In the genomic region with DNA sequence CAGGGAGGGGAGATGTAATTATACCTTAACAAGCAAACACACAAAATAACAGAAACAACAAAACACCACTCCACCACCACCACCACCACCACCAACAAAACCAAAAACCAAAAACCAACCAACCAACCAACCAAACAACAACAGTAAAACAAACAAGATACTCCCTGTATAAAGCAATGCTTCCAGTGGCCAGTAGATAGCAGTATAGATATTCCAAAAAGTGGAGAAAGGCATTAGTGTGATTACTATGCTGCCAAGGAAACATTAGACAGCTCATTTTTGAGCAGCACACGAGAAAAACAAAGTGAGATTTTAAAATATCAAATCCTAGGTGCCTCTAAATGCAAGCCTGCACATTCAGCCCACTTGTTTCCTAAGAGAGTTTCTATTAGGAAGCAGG, we compare ENCODE assay signal across 16 mouse cellular contexts. TPM values are rescaled to one million over a fixed set of nuclear protein-coding genes. Genes with fewer than 3 reads are reported as not detected.
DNase-seq lines count a peak whose midpoint lies in the region; ATAC-seq and TF ChIP-seq lines count a peak whose summit lies in the region.
"Had no signal": no experiment of that assay in that cellular context is flagged by ENCODE, and none has a peak within 500 bp of the region (broad histone marks: within the 10 kb centered on the region; RNA-seq: fewer than 3 reads in every experiment).

No protein-coding gene starts in this region.

- no peak overlapping the region for H3K4me2 ChIP-seq in forebrain, embryonic 14.5 days (ENCODE audit: low read length)
- H3K4me2 ChIP-seq in kidney, postnatal 0 days (ENCODE audit: low read length), result no peak overlapping the region
- H3K4me2 ChIP-seq: embryonic facial prominence, embryonic 15.5 days; heart, embryonic 15.5 days had no signal

- no peaks in the 10 kb centered on the region for H3K4me1 ChIP-seq in forebrain, embryonic 14.5 days (ENCODE audit: control insufficient read depth, insufficient read depth, low read length)
- H3K4me1 ChIP-seq in forebrain, embryonic 10.5 days, result no peaks in the 10 kb centered on the region
- H3K4me1 ChIP-seq in kidney, postnatal 0 days (replicated peaks; ENCODE audit: insufficient read depth, low read length), result no peaks in the 10 kb centered on the region
- H3K4me1 ChIP-seq: embryonic facial prominence, embryonic 15.5 days; heart, embryonic 15.5 days had no signal

- POLR2A ChIA-PET in Patski (lab: Charles Lee), result no interaction called here

- no peaks in the 10 kb centered on the region for H3K27me3 ChIP-seq in forebrain, embryonic 14.5 days (replicated peaks; ENCODE audit: control insufficient read depth, insufficient read depth, low read length)
- H3K27me3 ChIP-seq in forebrain, embryonic 10.5 days (ENCODE audit: poor library complexity, severe bottlenecking), result no peaks in the 10 kb centered on the region
- H3K27me3 ChIP-seq in kidney, postnatal 0 days (ENCODE audit: insufficient read depth, low read length), result no peaks in the 10 kb centered on the region
- peaks cover 6% of the 10 kb centered on the region for H3K27me3 ChIP-seq in Patski
- H3K27me3 ChIP-seq: embryonic facial prominence, embryonic 15.5 days; heart, embryonic 15.5 days had no signal

- no peak overlapping the region for H3K9ac ChIP-seq in forebrain, embryonic 14.5 days (ENCODE audit: low read length)
- H3K9ac ChIP-seq in kidney, postnatal 0 days (ENCODE audit: low read depth, low read length), result no peak overlapping the region
- H3K9ac ChIP-seq: embryonic facial prominence, embryonic 15.5 days; heart, embryonic 15.5 days had no signal

- no peak overlapping the region for H3K27ac ChIP-seq in forebrain, embryonic 14.5 days (ENCODE audit: low read depth, low read length)
- no peak overlapping the region for H3K27ac ChIP-seq in forebrain, embryonic 10.5 days
- H3K27ac ChIP-seq in kidney, postnatal 0 days, result no peak overlapping the region
- H3K27ac ChIP-seq: embryonic facial prominence, embryonic 15.5 days; heart, embryonic 15.5 days had no signal

- CTCF ChIA-PET in Patski (lab: Charles Lee), result no interaction called here

- no peaks in the 10 kb centered on the region for H3K36me3 ChIP-seq in forebrain, embryonic 14.5 days (ENCODE audit: control insufficient read depth, insufficient read depth, low read length)
- no peaks in the 10 kb centered on the region for H3K36me3 ChIP-seq in forebrain, embryonic 10.5 days (replicated peaks)
- no peaks in the 10 kb centered on the region for H3K36me3 ChIP-seq in kidney, postnatal 0 days (ENCODE audit: insufficient read depth, low read length)
- H3K36me3 ChIP-seq: embryonic facial prominence, embryonic 15.5 days; heart, embryonic 15.5 days had no signal

- peak; percentile 57; the same call in 1 of the 2 replicates for ATAC-seq in forebrain, embryonic 14.5 days
- ATAC-seq in kidney, postnatal 0 days (replicated peaks; ENCODE audit: low FRiP score, low read depth), result no peak
- ATAC-seq in Patski, result no peak

- DNase-seq in forebrain, embryonic 14.5 days (ENCODE audit: low spot score), result peak; percentile 33
- no peak for DNase-seq in forebrain, embryonic 10.5 days (ENCODE audit: extremely low spot score, low spot score)
- DNase-seq in kidney, postnatal 0 days (ENCODE audit: low spot score), result peak; percentile 8
- DNase-seq in kidney, adult 18-20 months, result no peak
- DNase-seq in 3T3-L1 (ENCODE audit: low read depth, low spot score) (peak; percentile 3), Patski (ENCODE audit: low read depth, low spot score) (no peak)
- no peak for DNase-seq in right cerebral cortex, postnatal 10 days (ENCODE audit: low spot score in 2 of 2)
- DNase-seq in thymus, postnatal 0 days (ENCODE audit: low spot score), result no peak
- DNase-seq: cerebellum, adult 11 months; right cerebral cortex, adult 18-20 months; thymus, postnatal 4 days had no signal

- peak; percentile 58 for TF ChIP-seq CTCF in kidney, postnatal 0 days (IDR thresholded peaks at IDR 0.05; ENCODE audit: low read depth)
- TF ChIP-seq CTCF in Patski (IDR thresholded peaks at IDR 0.05), result peak; percentile 39

- H3K4me3 ChIP-seq in forebrain, embryonic 14.5 days (ENCODE audit: low read depth, low read length), result no peak overlapping the region
- H3K4me3 ChIP-seq in forebrain, embryonic 10.5 days, result no peak overlapping the region
- H3K4me3 ChIP-seq in kidney, postnatal 0 days (replicated peaks; ENCODE audit: low read depth, low read length), result no peak overlapping the region
- H3K4me3 ChIP-seq: embryonic facial prominence, embryonic 15.5 days; heart, embryonic 15.5 days; myocyte had no signal

- WGBS in forebrain, embryonic 14.5 days, result 3% methylated on average over 1 of the region's 1 CpGs
- 26% methylated on average over 1 of the region's 1 CpGs for WGBS in forebrain, embryonic 10.5 days
- 3% methylated on average over 1 of the region's 1 CpGs for WGBS in kidney, postnatal 0 days

- in situ Hi-C loops in Patski (cut with MboI; ENCODE audit: low pct_unique_long_range_greater_than_20kb), result loop anchor here (25.0 kb wide), 2 partner anchors 272 to 1072 kb away; no protein-coding TSS in a partner anchor

- no peaks in the 10 kb centered on the region for H3K9me3 ChIP-seq in forebrain, embryonic 14.5 days (replicated peaks; ENCODE audit: control insufficient read depth, low read length)
- no peaks in the 10 kb centered on the region for H3K9me3 ChIP-seq in forebrain, embryonic 10.5 days
- no peaks in the 10 kb centered on the region for H3K9me3 ChIP-seq in kidney, postnatal 0 days (replicated peaks; ENCODE audit: low read length)
- H3K9me3 ChIP-seq: embryonic facial prominence, embryonic 15.5 days; heart, embryonic 15.5 days had no signal

RNA-seq across cellular contexts. Expression of gene Nxph2, which starts 6.2 kb away (rescaled TPM):
- polyA plus RNA-seq in forebrain, embryonic 14.5 days (2014; fragmentation: Nextera tagmentation; extraction: Ambion mirVana), result 6.0 and 8.0 TPM in 2 replicates
- polyA plus RNA-seq in forebrain, embryonic 10.5 days (2016; fragmentation: Nextera tagmentation; extraction: Ambion mirVana), result not detected in 2 replicates
- polyA plus RNA-seq in kidney, postnatal 0 days (2015; fragmentation: Nextera tagmentation; extraction: Ambion mirVana), result not detected in 2 replicates
- polyA plus RNA-seq in Patski (2021), result not detected
- polyA plus RNA-seq in thymus, postnatal 0 days (2015; fragmentation: Nextera tagmentation; extraction: Ambion mirVana), result 0.05 and 0.07 TPM in 2 replicates
- polyA plus RNA-seq: heart, embryonic 15.5 days; kidney, embryonic 16.5 days; liver, embryonic 16.5 days; myocyte had no signal

Comparison
In these comparisons a context has a peak if more than half of its experiments do, and no peak if none do; other contexts are left out.
1. DNase-seq: peak in forebrain, embryonic 14.5 days (single experiment), kidney, postnatal 0 days (single experiment) and 3T3-L1 (single experiment); none in forebrain, embryonic 10.5 days (single experiment), kidney, adult 18-20 months (single experiment), Patski (single experiment), right cerebral cortex, postnatal 10 days (0 of 2) and thymus, postnatal 0 days (single experiment).